Comparison of ENCODE assay signal across 9 mouse cellular contexts in the genomic region with DNA sequence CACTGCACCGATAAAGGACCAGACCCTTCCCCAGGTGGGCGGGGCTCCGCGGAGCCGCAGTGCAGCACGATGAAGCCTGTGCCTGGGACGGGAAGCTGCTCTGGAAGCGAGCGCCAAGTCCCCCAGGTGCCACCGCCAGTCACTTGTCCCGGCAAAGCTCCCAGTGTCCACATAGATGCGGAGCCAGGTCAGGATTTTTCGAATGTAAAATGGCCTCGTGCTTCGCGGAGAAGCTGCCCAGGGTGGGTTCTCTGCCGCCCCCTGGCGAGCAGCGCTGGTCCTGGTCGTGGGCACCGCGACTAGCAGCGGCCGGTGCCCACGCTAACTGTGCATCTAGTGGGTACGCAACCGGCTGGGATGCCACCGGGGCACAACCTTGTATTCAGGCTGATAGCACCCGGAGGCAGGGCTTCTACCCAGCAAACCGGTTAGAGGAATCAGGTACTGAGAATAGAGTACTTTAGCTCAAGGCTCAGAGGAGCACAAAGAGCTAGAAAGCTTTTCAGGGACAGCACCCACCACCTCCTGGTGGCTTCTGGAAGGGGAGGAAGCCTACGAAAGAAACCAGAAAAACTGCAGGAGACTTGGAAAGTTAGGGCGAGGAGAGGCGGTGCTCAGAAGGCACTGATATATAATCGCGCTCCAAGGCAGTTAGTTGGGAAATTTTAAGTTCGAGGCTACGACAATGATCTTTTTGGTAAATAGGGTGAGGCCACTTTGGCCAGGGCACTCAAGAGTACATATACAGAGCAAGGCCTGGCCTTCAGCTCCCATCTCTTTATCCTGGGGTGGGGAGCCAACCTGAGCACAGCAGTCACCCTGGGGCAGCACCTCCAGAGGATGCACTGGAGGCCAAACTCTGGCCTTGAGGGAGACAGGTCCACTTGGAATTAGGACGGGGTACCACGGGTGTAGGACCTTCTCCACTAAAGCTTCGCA. TPM values are rescaled to one million over a fixed set of nuclear protein-coding genes. Genes with fewer than 3 reads are reported as not detected.
DNase-seq lines count a peak whose midpoint lies in the region; TF ChIP-seq lines count a peak whose summit lies in the region.
"Had no signal": no experiment of that assay in that cellular context is flagged by ENCODE, and none has a peak within 500 bp of the region (broad histone marks: within the 10 kb centered on the region; RNA-seq: fewer than 3 reads in every experiment).

No protein-coding gene starts in this region.

- intact Hi-C loops in gastrocnemius, postnatal 14 days (cut with DNase I; ENCODE audit: low total_unique reads) = loop anchor here (2.0 kb wide), 1 partner anchor 61 kb away; no protein-coding TSS in a partner anchor
- intact Hi-C loops in left cerebral cortex, postnatal 36 days (cut with DNase I) = loop anchor here (2.0 to 5.0 kb wide), 2 partner anchors 57 to 92 kb away; no protein-coding TSS in a partner anchor

- peak; percentile 37 for DNase-seq in adrenal gland, adult 8-10 months
- peak; percentile 82 for DNase-seq in gastrocnemius, postnatal 14 days
- DNase-seq in induced T-regulatory cell, adult 2 months (ENCODE audit: low read depth) = peak; percentile 85
- DNase-seq in left cerebral cortex, postnatal 36 days (ENCODE audit: low spot score in 2 of 2) = peak; percentile 72 to 78
- peak; percentile 87 for DNase-seq in mesoderm, embryonic 11.5 days (ENCODE audit: low read depth, low spot score)
- peak; percentile 71 for DNase-seq in right cerebral cortex, postnatal 25 days
- peak; percentile 74 for DNase-seq in yolk sac, embryonic 10.5 days (ENCODE audit: low spot score)

- peaks cover 5% of the 10 kb centered on the region for H3K4me1 ChIP-seq in cortical plate, adult 2 months (ENCODE audit: control insufficient read depth, insufficient read depth, low read length)

- 0 out of 2 replicates have a peak overlapping the region, but pooled peaks have one; percentile 6 for H3K4me3 ChIP-seq in cortical plate, adult 2 months (ENCODE audit: insufficient read depth, low read length)
- H3K4me3 ChIP-seq: myocyte had no signal

- TF ChIP-seq CTCF in cortical plate, adult 2 months (IDR thresholded peaks at IDR 0.05; ENCODE audit: extremely low read depth, insufficient read depth, low read length) = peak; percentile 60

- peak overlapping the region; percentile 91 for H3K27ac ChIP-seq in cortical plate, adult 2 months (ENCODE audit: insufficient read depth, low read length)

- TF ChIP-seq POLR2A in cortical plate, adult 2 months (IDR thresholded peaks at IDR 0.05; ENCODE audit: extremely low read depth, insufficient read depth, low read length) = no peak

RNA-seq across cellular contexts. Expression of a gene that starts 49.5 kb away (rescaled TPM):
- 10 to 100 TPM; 24.4 to 32.6 (median 28.6) TPM for total RNA-seq in adrenal gland, adult 8-10 months (2022)
- polyA plus RNA-seq in cortical plate, adult 2 months (2012; rRNA removed) = 28.0 and 33.2 TPM in 2 replicates
- total RNA-seq in gastrocnemius, postnatal 14 days (2021) = 1 to 10 TPM; 7.9 to 8.3 TPM
- 10 to 100 TPM; 19.1 to 20.7 TPM for total RNA-seq in left cerebral cortex, postnatal 36 days (2021)

RNA-seq across cellular contexts. Expression of a gene that starts 49.6 kb away (rescaled TPM):
- under 1 TPM in 3 of 4 experiments, not detected in 1; 0.24 to 0.92 (median 0.35) TPM for total RNA-seq in adrenal gland, adult 8-10 months (2022)
- polyA plus RNA-seq in cortical plate, adult 2 months (2012; rRNA removed) = 0.10 TPM in 1 of 2 replicates, not detected in the other
- total RNA-seq in gastrocnemius, postnatal 14 days (2021) = under 1 TPM; 0.14 to 0.29 TPM
- under 1 TPM; 0.84 to 0.94 TPM for total RNA-seq in left cerebral cortex, postnatal 36 days (2021)

RNA-seq across cellular contexts. Expression of a gene that starts 58.4 kb away (rescaled TPM):
- total RNA-seq in adrenal gland, adult 8-10 months (2022) = 10 to 100 TPM; 76.8 to 85.9 (median 84.7) TPM
- 58.0 and 67.4 TPM in 2 replicates for polyA plus RNA-seq in cortical plate, adult 2 months (2012; rRNA removed)
- 10 to 100 TPM; 45.0 to 50.2 TPM for total RNA-seq in gastrocnemius, postnatal 14 days (2021)
- 10 to 100 TPM; 98.0 to 99.2 TPM for total RNA-seq in left cerebral cortex, postnatal 36 days (2021)

Comparison
In these comparisons a context has a peak if more than half of its experiments do, and no peak if none do; other contexts are left out.
1. Peak in every context shown above with its lines: DNase-seq, H3K4me3 ChIP-seq and H3K27ac ChIP-seq.
2. DNase-seq: peak in every context shown above with its lines; median percentile 87 in mesoderm, embryonic 11.5 days; 85 in induced T-regulatory cell, adult 2 months; 82 in gastrocnemius, postnatal 14 days; 75 in left cerebral cortex, postnatal 36 days; 74 in yolk sac, embryonic 10.5 days; 71 in right cerebral cortex, postnatal 25 days; 37 in adrenal gland, adult 8-10 months.